Mouse (Mus musculus): ENCODE measurements around the gene Pif1. TPM values are rescaled to one million over a fixed set of nuclear protein-coding genes. Genes with fewer than 3 reads are reported as not detected.

The Pif1 gene
- polyA plus RNA-seq (2015; fragmentation: Nextera tagmentation; extraction: Ambion mirVana): 11.4 and 12.3 TPM in 2 replicates

DNA sequence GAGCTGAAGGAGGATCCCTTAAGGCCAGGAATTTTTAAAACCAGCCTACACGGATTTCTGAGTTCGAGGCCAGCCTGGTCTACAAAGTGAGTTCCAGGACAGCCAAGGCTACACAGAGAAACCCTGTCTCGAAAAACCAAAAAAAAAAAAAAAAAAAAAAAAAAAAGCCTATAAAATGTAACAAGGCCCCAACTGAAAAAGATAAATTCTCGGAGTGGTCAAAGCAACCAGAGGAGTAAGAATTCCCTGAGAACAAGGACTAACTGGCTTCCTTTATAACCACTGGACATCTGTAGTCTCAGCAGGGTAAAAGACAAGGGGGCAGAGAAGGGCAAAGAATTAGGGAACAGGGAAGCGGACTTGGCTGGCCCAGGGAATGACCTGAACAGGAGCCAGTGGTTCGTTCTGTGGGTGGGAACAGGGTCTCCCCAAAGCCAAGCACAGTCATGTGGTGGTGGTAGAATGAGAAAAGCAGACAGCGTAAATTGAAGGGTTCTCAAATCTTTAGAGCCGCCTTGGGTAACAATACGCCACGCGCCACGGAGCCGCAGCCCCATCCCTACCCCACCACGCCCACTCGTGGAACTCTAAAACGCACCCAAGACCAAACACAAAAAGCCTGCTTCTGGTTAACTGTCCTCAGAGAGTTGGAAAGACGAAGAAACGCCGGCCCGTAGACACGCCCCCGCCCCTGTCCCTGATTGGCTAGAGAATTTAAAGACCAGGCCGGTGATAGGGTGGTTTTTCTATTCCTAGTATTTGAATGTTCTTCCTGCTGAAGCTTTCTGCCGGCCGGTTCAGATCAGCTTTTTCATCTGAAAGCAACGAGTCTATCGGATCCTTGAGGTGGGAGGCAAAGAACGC, at the start of gene Pif1:
TSS of gene Pif1 (plus strand) at position 755 of the 864 bp plus-strand sequence.
- 8% methylated on average over 28 of the region's 28 CpGs for WGBS
- H3K9ac ChIP-seq: peak within 1 kb of the TSS; percentile 33; the same call in 1 of the 2 replicates
- H3K9me3 ChIP-seq: no peaks in the 10 kb centered on the region
- ATAC-seq (ENCODE audit: insufficient read depth, low FRiP score, low read depth): peak; percentile 87
- no peaks in the 10 kb centered on the region for H3K27me3 ChIP-seq (replicated peaks)
- H3K27ac ChIP-seq: peak within 1 kb of the TSS; percentile 26; the same call in 1 of the 2 replicates
- peak within 1 kb of the TSS; percentile 63 for H3K4me3 ChIP-seq (replicated peaks)
- peaks cover 31% of the 10 kb centered on the region for H3K4me1 ChIP-seq
- H3K4me2 ChIP-seq: peak within 1 kb of the TSS; percentile 100
- H3K36me3 ChIP-seq: no peaks in the 10 kb centered on the region

- no peak overlapping the region for H3K4me2 ChIP-seq
- ATAC-seq (ENCODE audit: insufficient read depth, low FRiP score, low read depth): no peak
- H3K4me1 ChIP-seq: peaks cover 7% of the 10 kb centered on the region; the same call in 1 of the 2 replicates
- no peaks in the 10 kb centered on the region for H3K9me3 ChIP-seq
- 84% methylated on average over 8 of the region's 8 CpGs for whole genome bisulfite sequencing
- H3K36me3 ChIP-seq: no peaks in the 10 kb centered on the region
- no peak overlapping the region for H3K9ac ChIP-seq
- H3K27ac ChIP-seq: no peak overlapping the region
- H3K27me3 ChIP-seq (replicated peaks): no peaks in the 10 kb centered on the region
- no peak overlapping the region for H3K4me3 ChIP-seq (replicated peaks)
These were observed 48.9 kb upstream of the Pif1 start for GRCm38 (mm10) chr9:65537901-65538630.

- no peaks in the 10 kb centered on the region for H3K9me3 ChIP-seq
- no peak for ATAC-seq (ENCODE audit: insufficient read depth, low FRiP score, low read depth)
- H3K4me1 ChIP-seq: peaks cover 7% of the 10 kb centered on the region; the same call in 1 of the 2 replicates
- H3K9ac ChIP-seq: no peak overlapping the region
- H3K27ac ChIP-seq: peak overlapping the region; percentile 21; the same call in 1 of the 2 replicates
- 58% methylated on average over 9 of the region's 9 CpGs for WGBS
- H3K4me2 ChIP-seq: no peak overlapping the region
- no peak overlapping the region for H3K4me3 ChIP-seq (replicated peaks)
- H3K36me3 ChIP-seq: no peaks in the 10 kb centered on the region
- no peaks in the 10 kb centered on the region for H3K27me3 ChIP-seq (replicated peaks)
These were observed 47.3 kb upstream of the Pif1 start for GRCm38 (mm10) chr9:65539697-65540096.

DNA sequence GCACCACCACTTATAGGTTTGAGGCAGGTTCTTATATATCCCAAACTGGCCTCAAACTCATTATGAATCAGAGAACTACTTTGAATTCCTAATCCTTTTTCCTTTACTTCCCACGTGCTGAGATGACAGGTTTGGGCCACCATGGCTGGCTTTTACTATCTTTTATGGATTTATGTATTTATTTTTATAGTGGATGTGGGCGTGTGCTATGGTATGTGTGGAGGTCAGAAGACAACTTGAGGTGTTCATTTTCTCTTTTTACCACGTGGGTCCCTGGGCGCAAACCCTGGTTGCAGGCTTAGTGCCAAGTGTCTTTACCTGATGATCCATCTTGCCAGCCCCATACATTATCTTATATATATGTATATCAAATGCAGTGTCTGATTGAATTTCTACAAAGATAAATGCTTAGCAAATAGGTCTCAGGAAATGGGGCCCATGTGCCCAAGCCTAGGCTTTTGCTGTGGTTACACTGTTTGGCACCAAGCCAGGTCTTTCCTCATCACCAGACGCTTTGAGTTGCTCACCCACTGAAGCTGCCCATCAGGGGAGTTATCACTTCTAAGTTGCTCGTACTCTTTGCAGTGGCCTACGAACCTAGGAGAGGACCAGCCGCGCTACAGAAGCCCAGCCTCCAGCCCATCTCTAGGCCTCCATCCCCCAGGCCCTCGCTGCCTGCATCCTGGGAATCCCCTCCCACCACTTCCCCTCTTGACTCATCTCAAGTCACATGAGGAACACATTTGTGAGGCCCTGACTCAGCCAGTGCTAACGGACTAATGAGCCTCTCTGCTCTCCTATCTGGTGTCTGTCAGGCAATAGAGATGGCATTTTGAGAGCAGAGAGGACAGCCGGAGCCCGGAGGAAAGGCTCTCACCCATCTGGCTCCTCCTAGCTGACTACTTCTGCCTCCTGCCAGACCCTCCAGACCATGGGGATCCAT, 45.6 kb upstream of the Pif1 start:
- no peaks in the 10 kb centered on the region for H3K27me3 ChIP-seq (replicated peaks)
- no peak overlapping the region for H3K4me3 ChIP-seq (replicated peaks)
- H3K9ac ChIP-seq: no peak overlapping the region
- H3K4me2 ChIP-seq: no peak overlapping the region
- no peaks in the 10 kb centered on the region for H3K9me3 ChIP-seq
- no peaks in the 10 kb centered on the region for H3K36me3 ChIP-seq
- peaks cover 18% of the 10 kb centered on the region; the same call in 1 of the 2 replicates for H3K4me1 ChIP-seq
- whole genome bisulfite sequencing: 51% methylated on average over 13 of the region's 13 CpGs
- ATAC-seq (ENCODE audit: insufficient read depth, low FRiP score, low read depth): peak; percentile 25; the same call in 1 of the 2 replicates
- peak overlapping the region; percentile 72 for H3K27ac ChIP-seq

DNA sequence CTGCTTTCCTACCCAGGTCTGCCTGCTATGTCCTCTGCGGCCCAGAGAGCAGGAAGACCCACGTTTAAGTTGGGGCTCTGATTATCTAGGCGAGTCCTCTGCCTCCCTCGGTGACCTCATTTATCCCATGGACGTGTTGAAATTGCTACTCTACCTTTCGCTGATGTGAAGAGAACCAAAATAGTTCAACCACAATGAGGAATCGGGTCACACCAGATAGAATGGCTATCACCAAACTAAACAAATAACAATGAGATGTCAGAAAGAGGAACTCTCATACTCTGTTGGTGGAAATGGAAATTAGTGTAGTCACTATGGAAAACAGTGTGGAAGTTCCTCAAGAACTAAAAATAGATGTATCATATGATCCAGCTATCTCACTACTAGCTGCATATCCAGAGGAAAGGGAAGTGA, 44.8 kb upstream of the Pif1 start:
- WGBS: 64% methylated on average over 7 of the region's 7 CpGs
- Histone ChIP-seq H3K9ac (no peak overlapping the region), H3K27me3 (replicated peaks) (no peaks in the 10 kb centered on the region)

DNA sequence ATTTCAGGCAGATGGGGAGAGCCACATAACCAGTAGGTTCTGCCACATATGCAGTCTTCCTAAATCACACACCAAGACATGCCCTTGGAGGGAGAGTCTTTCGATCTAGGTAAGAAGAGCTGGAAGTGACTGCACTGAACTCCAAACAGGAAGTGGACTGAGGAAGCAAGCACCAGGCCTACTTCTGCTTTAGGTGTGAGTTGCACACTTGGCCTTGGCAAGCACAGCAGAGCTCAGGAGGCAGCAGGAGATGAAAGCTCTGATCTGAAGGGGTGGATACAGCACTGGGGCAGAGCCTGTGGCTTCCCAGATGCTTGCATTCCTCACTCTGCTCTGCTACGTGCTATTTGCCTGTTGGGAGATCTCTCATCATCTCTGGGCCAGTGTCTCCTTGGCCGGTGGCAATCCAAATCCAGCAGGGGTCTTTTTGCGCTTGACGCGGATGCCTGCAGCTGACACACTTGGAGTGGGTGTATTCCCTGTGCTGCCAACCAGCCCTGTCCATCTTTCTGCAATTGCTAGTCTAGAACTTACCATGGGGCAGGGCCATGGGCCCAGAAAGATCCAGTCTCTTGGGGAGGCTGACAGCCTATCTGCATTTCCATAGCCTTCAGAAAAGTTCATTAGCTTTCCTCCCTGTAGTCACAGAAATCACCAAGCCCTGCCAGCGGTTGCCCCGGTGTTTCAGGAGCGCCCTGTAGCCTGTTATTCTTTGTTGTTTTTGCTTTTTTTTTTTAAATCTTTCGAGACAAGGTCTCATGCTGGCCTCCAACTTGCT, 41.1 kb upstream of the Pif1 start:
- Histone ChIP-seq H3K36me3 (no peaks in the 10 kb centered on the region), H3K9me3 (no peaks in the 10 kb centered on the region), H3K4me2 (no peak overlapping the region), H3K9ac (no peak overlapping the region), H3K27me3 (replicated peaks) (no peaks in the 10 kb centered on the region), H3K4me3 (replicated peaks) (no peak overlapping the region), H3K4me1 (peaks cover 35% of the 10 kb centered on the region), H3K27ac (peak overlapping the region; percentile 65)
- WGBS: 71% methylated on average over 10 of the region's 10 CpGs
- ATAC-seq (ENCODE audit: insufficient read depth, low FRiP score, low read depth): no peak

More for the DNA sequence above, 44.8 kb upstream of the Pif1 start:
- peaks cover 18% of the 10 kb centered on the region; the same call in 1 of the 2 replicates for H3K4me1 ChIP-seq
- H3K27ac ChIP-seq: peak overlapping the region; percentile 72
- ATAC-seq (ENCODE audit: insufficient read depth, low FRiP score, low read depth): no peak
- no peaks in the 10 kb centered on the region for H3K9me3 ChIP-seq
- no peaks in the 10 kb centered on the region for H3K36me3 ChIP-seq
- H3K4me3 ChIP-seq (replicated peaks): no peak overlapping the region
- H3K4me2 ChIP-seq: no peak overlapping the region

DNA sequence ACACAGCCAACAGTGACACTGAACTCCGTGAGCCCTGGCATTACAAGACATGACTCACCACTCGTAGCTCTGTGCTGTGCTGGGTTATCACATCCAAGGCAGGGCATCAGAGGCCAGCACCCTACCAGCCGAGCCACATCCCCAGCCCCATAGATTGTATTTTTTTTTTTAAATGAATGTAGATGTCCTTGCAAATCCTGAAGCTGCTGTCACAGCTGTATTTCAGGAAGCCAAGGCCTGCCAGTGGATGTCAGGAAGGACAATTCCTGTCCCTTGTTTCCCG, 40.6 kb upstream of the Pif1 start:
- no peaks in the 10 kb centered on the region for H3K9me3 ChIP-seq
- H3K4me3 ChIP-seq (replicated peaks): no peak overlapping the region
- H3K9ac ChIP-seq: no peak overlapping the region
- 50% methylated on average over 4 of the region's 4 CpGs for WGBS
- no peaks in the 10 kb centered on the region for H3K36me3 ChIP-seq
- H3K27me3 ChIP-seq (replicated peaks): no peaks in the 10 kb centered on the region
- peaks cover 41% of the 10 kb centered on the region for H3K4me1 ChIP-seq
- H3K27ac ChIP-seq: peak overlapping the region; percentile 40; the same call in 1 of the 2 replicates
- no peak overlapping the region for H3K4me2 ChIP-seq
- no peak for ATAC-seq (ENCODE audit: insufficient read depth, low FRiP score, low read depth)

GRCm38 (mm10) chr9:65547111-65547510, 39.8 kb upstream of the Pif1 start:
- ATAC-seq (ENCODE audit: insufficient read depth, low FRiP score, low read depth): no peak
- Histone ChIP-seq H3K27me3 (replicated peaks) (no peaks in the 10 kb centered on the region), H3K9ac (no peak overlapping the region), H3K9me3 (no peaks in the 10 kb centered on the region), H3K4me3 (replicated peaks) (no peak overlapping the region), H3K4me2 (no peak overlapping the region), H3K36me3 (no peaks in the 10 kb centered on the region), H3K4me1 (peaks cover 37% of the 10 kb centered on the region), H3K27ac (peak overlapping the region; percentile 40; the same call in 1 of the 2 replicates)
- 84% methylated on average over 5 of the region's 5 CpGs for WGBS

DNA sequence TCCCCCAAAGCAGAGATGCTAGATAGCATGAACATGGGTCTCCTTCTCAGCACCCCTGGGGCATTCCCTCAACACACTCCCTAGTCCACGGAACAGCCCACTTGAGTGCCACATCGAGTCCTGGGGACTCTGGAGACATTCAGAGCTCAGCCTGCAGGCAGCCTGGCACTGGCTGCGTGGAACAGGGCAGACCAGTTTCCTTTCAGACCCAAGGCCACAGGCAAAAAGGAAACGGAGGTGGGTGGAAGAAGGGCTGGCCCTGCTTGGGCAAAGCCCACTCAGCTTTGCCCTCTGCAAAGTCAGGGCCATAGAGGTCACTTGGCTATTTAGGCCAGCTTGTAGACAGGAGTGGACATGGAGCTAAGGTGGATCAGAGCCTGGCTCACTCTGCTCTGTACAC, 39.1 kb upstream of the Pif1 start:
- Histone ChIP-seq H3K4me2 (no peak overlapping the region), H3K9me3 (no peaks in the 10 kb centered on the region), H3K9ac (no peak overlapping the region), H3K36me3 (no peaks in the 10 kb centered on the region), H3K4me3 (replicated peaks) (no peak overlapping the region), H3K4me1 (peaks cover 37% of the 10 kb centered on the region), H3K27me3 (replicated peaks) (no peaks in the 10 kb centered on the region), H3K27ac (peak overlapping the region; percentile 36)
- WGBS: 54% methylated on average over 4 of the region's 4 CpGs
- ATAC-seq (ENCODE audit: insufficient read depth, low FRiP score, low read depth): no peak

DNA sequence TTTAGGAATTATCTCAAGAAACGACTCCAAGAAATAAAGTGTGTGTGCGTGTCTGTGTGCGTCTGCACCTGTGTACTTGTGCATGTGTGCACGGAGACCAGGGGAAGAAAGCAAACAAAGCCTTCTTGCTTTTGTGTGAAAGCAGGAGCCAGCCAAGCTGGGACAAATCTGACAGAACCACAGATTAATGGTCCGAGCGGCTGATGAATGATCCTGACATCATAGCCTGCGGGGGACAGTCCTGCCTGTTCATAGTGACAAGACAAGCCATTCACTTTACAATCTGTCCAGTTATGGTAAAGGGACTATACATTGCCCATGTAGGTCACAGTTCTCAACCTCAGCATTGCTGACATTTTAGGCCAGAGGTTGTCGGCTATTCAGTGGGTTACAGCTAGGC, 38.6 kb upstream of the Pif1 start:
- no peak overlapping the region for H3K4me2 ChIP-seq
- peak overlapping the region; percentile 36 for H3K27ac ChIP-seq
- H3K9ac ChIP-seq: no peak overlapping the region
- WGBS: 59% methylated on average over 8 of the region's 8 CpGs
- H3K4me3 ChIP-seq (replicated peaks): no peak overlapping the region
- H3K4me1 ChIP-seq: peaks cover 37% of the 10 kb centered on the region
- H3K27me3 ChIP-seq (replicated peaks): no peaks in the 10 kb centered on the region
- ATAC-seq (ENCODE audit: insufficient read depth, low FRiP score, low read depth): no peak
- H3K9me3 ChIP-seq: no peaks in the 10 kb centered on the region
- H3K36me3 ChIP-seq: no peaks in the 10 kb centered on the region

DNA sequence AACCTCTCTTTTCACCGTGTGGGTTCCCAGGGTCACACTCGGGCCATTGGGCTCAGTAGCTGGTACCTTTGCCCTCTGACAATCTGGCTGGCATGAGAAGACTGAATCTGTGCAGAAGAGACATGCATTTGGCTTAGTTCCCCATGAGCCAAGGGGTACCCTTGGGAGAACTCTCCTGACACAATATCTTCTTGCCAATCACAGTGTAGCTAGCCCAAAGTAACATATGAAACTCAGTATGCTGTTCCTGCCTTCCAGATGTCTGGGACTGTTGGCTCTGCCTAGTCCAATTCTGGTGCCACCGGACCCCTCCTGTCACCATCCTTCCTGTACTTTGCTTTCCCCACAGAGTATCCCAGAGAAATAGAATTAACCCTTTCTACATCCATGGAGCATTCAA, 37.8 kb upstream of the Pif1 start:
- H3K9me3 ChIP-seq: no peaks in the 10 kb centered on the region
- H3K36me3 ChIP-seq: no peaks in the 10 kb centered on the region
- H3K4me1 ChIP-seq: peaks cover 38% of the 10 kb centered on the region
- H3K4me2 ChIP-seq: no peak overlapping the region
- no peak overlapping the region for H3K9ac ChIP-seq
- no peak overlapping the region for H3K27ac ChIP-seq
- no peak overlapping the region for H3K4me3 ChIP-seq (replicated peaks)
- ATAC-seq (ENCODE audit: insufficient read depth, low FRiP score, low read depth): no peak
- WGBS: 83% methylated on average over 3 of the region's 3 CpGs
- H3K27me3 ChIP-seq (replicated peaks): no peaks in the 10 kb centered on the region

Data from stomach, embryonic 15.5 days (tissue).